ENCODE assay signal across 9 mouse cellular contexts in genomic region chr3:144801861-144802260, GRCm38 (mm10). TPM values are rescaled to one million over a fixed set of nuclear protein-coding genes. Genes with fewer than 3 reads are reported as not detected.
DNase-seq lines count a peak whose midpoint lies in the region; ATAC-seq and TF ChIP-seq lines count a peak whose summit lies in the region.
"Had no signal": no experiment of that assay in that cellular context is flagged by ENCODE, and none has a peak within 500 bp of the region (broad histone marks: within the 10 kb centered on the region; RNA-seq: fewer than 3 reads in every experiment).

No protein-coding gene starts in this region.

- H3K36me3 ChIP-seq in kidney, adult 2 months (ENCODE audit: control insufficient read depth, insufficient read depth, low read length), result no peaks in the 10 kb centered on the region
- H3K36me3 ChIP-seq in liver, postnatal 0 days (replicated peaks; ENCODE audit: insufficient read depth, low read length), result no peaks in the 10 kb centered on the region

- no peak overlapping the region for H3K9ac ChIP-seq in liver, postnatal 0 days (replicated peaks)

- no peaks in the 10 kb centered on the region for H3K9me3 ChIP-seq in liver, postnatal 0 days (ENCODE audit: low read length)

- TF ChIP-seq CTCF in kidney, adult 2 months (conservative IDR thresholded peaks at IDR 0.05; ENCODE audit: insufficient read depth, insufficient read length, low read depth, low read length), result peak; percentile 42
- TF ChIP-seq CTCF in liver, postnatal 0 days (IDR thresholded peaks at IDR 0.05; ENCODE audit: low read depth), result peak; percentile 54

- peak; percentile 28 for DNase-seq in CD4-positive, CD25-positive, alpha-beta regulatory T cell, adult 2 months (ENCODE audit: low read depth, low spot score)
- DNase-seq in kidney, adult 2 months, result peak; percentile 10
- no peak for DNase-seq in kidney, adult 11 months
- peak; percentile 71 for DNase-seq in A20 (ENCODE audit: low read depth, low spot score)
- DNase-seq in embryo, embryonic 10 days (ENCODE audit: low spot score), result peak; percentile 63
- peak; percentile 61 for DNase-seq in liver, postnatal 0 days
- no peak for DNase-seq in spleen, postnatal 36 days (ENCODE audit: low spot score in 2 of 2)

- no peak for TF ChIP-seq POLR2A in kidney, adult 2 months (IDR thresholded peaks at IDR 0.05; ENCODE audit: low read depth, low read length)

- no peaks in the 10 kb centered on the region for H3K27me3 ChIP-seq in kidney, adult 2 months (replicated peaks; ENCODE audit: control insufficient read depth, insufficient read depth, low read length)
- H3K27me3 ChIP-seq in liver, postnatal 0 days (ENCODE audit: insufficient read depth, low read length), result no peaks in the 10 kb centered on the region

- no peaks in the 10 kb centered on the region for H3K4me1 ChIP-seq in kidney, adult 2 months (ENCODE audit: control insufficient read depth, insufficient read depth, low read length)
- H3K4me1 ChIP-seq in liver, postnatal 0 days (ENCODE audit: insufficient read depth), result no peaks in the 10 kb centered on the region

- no peak for TF ChIP-seq EP300 in liver, postnatal 0 days (IDR thresholded peaks at IDR 0.05; ENCODE audit: low read depth)

- H3K4me3 ChIP-seq in kidney, adult 2 months (ENCODE audit: insufficient read depth, low read depth, low read length), result no peak overlapping the region
- H3K4me3 ChIP-seq in liver, postnatal 0 days (ENCODE audit: low read depth, low read length), result no peak overlapping the region

- no peak overlapping the region for H3K27ac ChIP-seq in kidney, adult 2 months (ENCODE audit: insufficient read depth, low read depth, low read length)
- H3K27ac ChIP-seq in liver, postnatal 0 days (ENCODE audit: low read depth), result no peak overlapping the region

- WGBS in kidney, adult 2 months, result 42% methylated on average over 8 of the region's 8 CpGs
- 28% methylated on average over 8 of the region's 8 CpGs for WGBS in liver, postnatal 0 days (ENCODE audit: insufficient replicate concordance)

- H3K4me2 ChIP-seq in liver, postnatal 0 days (ENCODE audit: low read depth, low read length), result no peak overlapping the region

- ATAC-seq in CD4-positive, CD25-positive, alpha-beta regulatory T cell, adult 4 months, result no peak
- no peak for ATAC-seq in liver, postnatal 0 days

RNA-seq across cellular contexts. Expression of gene Clca3a2, which starts 17.4 kb away (rescaled TPM):
- not detected for polyA plus RNA-seq in CD4-positive, CD25-positive, alpha-beta regulatory T cell, adult 4 months (2017; shearing (Covaris generic))
- polyA plus RNA-seq in kidney, adult 2 months (2012; rRNA removed), result 0.63 and 0.75 TPM in 2 replicates
- polyA plus RNA-seq in liver, postnatal 0 days (2015; fragmentation: Nextera tagmentation; extraction: Ambion mirVana), result 0.06 TPM in 1 of 2 replicates, not detected in the other

RNA-seq across cellular contexts. Expression of gene Clca3a1, which starts 41.1 kb away (rescaled TPM):
- under 1 TPM in 1 of 2 experiments, not detected in 1; 0.09 TPM for polyA plus RNA-seq in CD4-positive, CD25-positive, alpha-beta regulatory T cell, adult 4 months (2017; shearing (Covaris generic))
- polyA plus RNA-seq in kidney, adult 2 months (2012; rRNA removed), result 3.0 and 4.3 TPM in 2 replicates
- polyA plus RNA-seq in liver, postnatal 0 days (2015; fragmentation: Nextera tagmentation; extraction: Ambion mirVana), result 8.3 and 8.5 TPM in 2 replicates

RNA-seq across cellular contexts. Expression of gene Clca3b, which starts 47.3 kb away (rescaled TPM):
- polyA plus RNA-seq in CD4-positive, CD25-positive, alpha-beta regulatory T cell, adult 4 months (2017; shearing (Covaris generic)), result not detected
- polyA plus RNA-seq in kidney, adult 2 months (2012; rRNA removed), result not detected in 2 replicates
- polyA plus RNA-seq in liver, postnatal 0 days (2015; fragmentation: Nextera tagmentation; extraction: Ambion mirVana), result not detected in 2 replicates
- polyA plus RNA-seq: heart, embryonic 14.5 days had no signal

Comparison
In these comparisons a context has a peak if more than half of its experiments do, and no peak if none do; other contexts are left out.
1. DNase-seq: peak in CD4-positive, CD25-positive, alpha-beta regulatory T cell, adult 2 months (single experiment), kidney, adult 2 months (single experiment), A20 (single experiment), embryo, embryonic 10 days (single experiment) and liver, postnatal 0 days (single experiment); none in kidney, adult 11 months (single experiment) and spleen, postnatal 36 days (0 of 2).